Mouse (Mus musculus): Measurements from ENCODE around the gene Cox17. TPM values are rescaled to one million over a fixed set of nuclear protein-coding genes. Genes with fewer than 3 reads are reported as not detected.
"Not testable (repeated sequence)": the region's sequence is repeated elsewhere in the genome, so short reads cannot be mapped to it uniquely, and the experiment has no call there.

The Cox17 gene
- total RNA-seq (2021): 474 and 521 TPM in 2 replicates
- long read RNA-seq, experiment 1, transcript Cox17-201 (3 exons, 444 nt): major isoform, 334 of 380 reads
- long read RNA-seq, experiment 1, transcript Cox17-204 (2 exons, 2,396 nt): minor isoform, 35 of 380 reads
- long read RNA-seq, experiment 1, partial matches to known transcripts: 1 of 380 reads
- long read RNA-seq, experiment 1, other reads (novel, unspliced or antisense): 10 of 380 reads
- long read RNA-seq, experiment 2, transcript Cox17-204 (2 exons, 2,396 nt): minor isoform, 57 of 535 reads
- long read RNA-seq, experiment 2, transcript Cox17-201 (3 exons, 444 nt): major isoform, 462 of 535 reads
- long read RNA-seq, experiment 2, partial matches to known transcripts: 1 of 535 reads
- long read RNA-seq, experiment 2, other reads (novel, unspliced or antisense): 15 of 535 reads

DNA sequence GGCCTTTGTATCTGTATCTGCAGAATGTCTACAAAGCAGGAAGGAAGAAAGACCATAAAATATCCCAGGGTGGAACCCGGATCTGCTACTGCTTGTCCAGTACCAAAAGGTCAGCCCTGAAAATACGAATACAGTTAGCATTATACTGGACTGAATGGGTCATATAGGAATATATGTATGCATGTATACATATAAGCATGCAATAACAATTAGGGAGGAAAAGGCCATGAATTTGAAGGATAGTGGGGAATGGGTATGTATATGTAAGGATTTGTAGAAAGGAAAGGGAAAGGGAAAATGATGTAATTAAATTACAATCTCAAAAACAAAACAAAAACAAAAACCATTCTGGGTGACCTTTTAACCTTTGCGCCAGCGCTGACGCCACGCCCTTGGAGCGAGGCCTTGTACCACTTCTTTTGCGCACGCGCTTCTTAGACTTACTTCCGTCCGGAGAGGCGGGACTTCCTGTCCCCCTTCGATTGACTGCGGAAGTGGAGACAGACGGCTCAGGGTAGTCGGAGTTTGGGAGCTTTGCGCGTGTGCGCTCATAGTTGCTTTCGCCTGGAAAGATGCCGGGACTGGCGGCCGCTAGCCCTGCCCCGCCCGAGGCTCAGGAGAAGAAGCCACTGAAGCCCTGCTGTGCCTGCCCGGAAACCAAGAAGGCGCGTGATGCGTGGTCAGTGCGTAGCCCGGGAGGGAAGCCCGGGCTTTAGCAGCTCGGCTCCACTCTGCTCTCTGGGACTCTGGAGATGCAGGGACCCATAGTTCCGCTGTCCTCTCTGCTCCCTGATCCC is at the start of gene Cox17, which contains the start of gene Gm21987:
Gene Cox17 (plus strand): TSS at position 463 of the 797 bp plus-strand sequence.
Gene Gm21987 (plus strand): TSS at position 512 of the 797 bp plus-strand sequence.
- DNase-seq: peak; percentile 96

DNA sequence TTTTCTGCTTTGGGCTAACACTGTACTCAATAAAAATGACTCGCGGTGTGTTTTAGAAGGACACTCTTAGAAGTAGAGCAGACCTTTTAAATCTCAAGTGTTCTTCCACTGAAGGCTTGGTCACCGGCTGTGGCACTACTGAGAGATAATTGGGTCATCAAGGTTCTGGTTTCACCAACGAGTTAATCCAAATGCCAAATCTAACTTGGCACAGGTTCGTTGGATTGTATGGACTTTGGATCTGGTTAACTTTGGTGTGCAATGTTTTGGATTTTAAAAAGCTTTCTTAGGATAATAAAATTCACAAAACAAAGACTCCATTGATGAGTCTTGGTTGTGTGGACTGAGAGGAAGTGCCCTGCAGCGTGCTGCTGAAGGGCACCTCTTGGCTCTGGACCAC is 48.4 kb upstream of the Cox17 start:
- DNase-seq: no peak

DNA sequence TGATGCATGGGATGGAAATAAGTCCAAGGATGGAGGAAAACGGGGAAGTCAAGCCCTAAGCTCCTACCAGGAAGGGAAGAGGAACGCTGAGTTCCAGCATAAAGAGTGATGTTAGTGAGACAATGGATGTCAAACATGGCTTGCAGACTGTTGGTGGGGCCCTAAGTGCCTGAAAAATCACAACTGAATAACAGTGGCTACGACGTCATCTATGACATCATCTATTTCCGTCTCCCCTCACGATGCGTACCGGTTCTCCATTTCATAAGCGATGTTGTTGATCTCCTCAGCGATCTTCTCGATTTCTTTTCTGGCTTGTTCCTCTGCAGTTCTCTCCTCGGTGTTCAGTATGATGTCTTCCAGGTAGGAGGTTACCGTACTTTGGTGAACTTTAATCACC is 44.4 kb upstream of the Cox17 start:
- no peak for DNase-seq

DNA sequence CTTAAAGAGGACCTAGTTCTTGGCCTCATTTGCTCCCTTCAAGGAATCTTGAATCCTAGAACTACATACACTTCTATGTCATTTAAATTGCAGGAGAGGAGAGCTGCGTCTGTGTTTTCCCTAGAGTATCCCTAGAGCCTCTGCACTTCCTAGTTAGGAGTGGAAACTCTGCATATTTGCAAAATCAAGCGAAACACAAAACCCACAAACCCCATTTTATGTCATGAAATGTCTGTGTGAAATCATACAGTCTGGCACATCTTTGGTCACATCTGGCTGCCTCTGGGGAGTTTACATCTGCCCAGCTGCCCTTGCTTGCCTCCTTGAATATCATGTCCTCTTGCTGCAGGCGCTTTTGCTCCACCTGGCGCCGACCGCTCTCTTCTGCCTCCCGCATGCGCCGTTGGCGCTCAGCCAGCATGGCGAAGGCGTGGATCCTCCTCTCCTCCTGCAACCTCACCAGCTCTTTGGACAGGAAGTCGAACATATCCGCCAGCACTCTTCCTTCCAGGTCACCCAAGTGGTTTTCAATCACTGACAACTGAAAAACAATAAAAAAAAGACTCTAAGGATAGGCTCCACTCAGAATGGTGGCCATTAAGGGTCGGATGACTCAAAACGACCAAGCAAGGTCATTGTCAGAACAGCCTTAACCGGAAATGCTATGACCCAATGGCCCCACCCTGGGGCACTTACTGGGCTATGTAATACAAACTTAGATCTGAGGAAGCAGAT is 42.2 kb upstream of the Cox17 start:
- DNase-seq: peak; percentile 76

DNA sequence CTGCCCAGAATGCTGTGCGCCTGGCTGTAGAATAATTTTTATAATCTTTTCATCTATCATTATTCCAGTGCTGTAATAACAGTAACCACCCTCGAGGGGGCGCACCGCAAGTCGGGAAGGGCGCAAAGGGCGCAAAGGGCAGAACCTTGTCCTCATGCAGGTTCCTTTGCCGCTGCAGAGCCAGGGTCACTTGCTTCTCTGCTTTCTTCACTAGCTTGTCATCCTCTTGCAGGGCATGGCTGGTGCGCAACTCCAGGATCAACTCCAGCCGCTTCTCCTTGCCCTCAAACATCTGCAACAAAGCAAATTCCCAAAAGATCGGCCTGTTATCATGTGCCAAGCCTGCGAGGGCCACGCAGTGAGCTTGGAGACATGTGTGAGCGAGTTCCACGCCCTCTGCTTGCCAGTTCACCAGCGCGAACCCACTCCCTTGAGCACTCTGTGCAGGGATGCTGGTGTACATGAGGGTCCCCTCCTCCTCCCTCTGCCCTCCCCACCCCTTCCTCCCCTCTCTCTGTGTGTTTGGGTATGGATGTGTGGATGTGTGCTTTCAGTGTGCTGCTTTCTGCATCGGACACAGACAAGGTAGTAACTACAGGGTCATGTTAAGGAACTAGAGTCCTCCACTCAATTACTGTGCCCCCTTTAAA is 40.1 kb upstream of the Cox17 start:
- DNase-seq: peak; percentile 59

DNA sequence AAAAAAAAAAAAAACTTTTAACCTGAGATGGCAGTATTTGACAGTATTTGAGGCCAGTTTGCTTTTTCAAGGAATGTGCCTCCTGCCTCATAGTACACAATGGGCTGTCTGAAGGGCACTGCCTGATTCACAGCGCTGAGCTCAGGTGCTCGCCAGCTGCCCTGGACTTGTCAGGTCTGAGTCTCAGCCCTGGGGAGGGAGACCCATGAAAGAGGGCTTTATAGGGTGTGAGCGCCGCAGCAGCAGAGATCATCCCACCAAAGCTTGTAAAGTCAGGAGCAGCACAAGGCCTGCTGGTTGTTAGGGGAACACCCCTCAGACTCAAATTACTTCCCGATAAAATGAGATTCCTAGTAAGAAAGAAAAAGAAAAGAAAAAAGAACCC is 39.6 kb upstream of the Cox17 start:
- DNase-seq: no peak

DNA sequence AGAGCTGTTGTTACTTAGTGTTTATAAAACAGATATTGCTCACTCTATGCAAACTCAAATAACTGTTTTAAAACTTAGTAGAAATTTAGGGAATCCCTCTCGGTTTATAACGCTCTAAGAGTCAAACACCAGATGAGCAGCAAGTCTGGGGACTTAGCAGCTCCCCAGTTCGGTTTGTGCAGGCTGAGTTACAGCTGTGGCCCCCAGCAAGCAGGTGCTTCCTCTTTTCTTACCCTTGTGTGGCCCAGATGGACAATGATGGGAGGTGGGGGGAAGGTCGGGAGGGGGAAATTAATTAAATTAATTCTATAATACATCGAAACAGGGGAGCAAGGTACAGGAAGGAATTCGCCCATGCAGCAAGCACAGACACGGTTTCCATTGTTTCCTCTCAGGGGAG is 39.1 kb upstream of the Cox17 start:
- DNase-seq: no peak

DNA sequence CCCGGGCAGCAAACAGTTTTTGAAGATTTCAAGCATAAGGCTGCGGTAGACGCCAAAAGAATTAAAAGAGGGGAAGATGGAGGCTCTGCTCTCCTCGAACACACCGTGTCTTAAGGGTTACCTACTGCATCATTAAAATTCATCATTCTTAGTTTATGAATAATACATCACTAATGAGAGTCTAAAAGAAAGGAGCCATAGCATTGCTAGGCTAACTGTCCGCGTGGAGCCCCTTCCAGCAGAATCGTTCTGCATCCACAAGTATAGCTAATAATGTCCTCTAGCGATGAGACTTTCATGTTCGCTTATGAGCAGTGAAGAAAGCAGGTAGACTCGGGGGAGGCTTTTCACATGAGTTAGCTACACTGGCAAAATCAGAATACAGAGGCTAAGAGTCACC is 38.6 kb upstream of the Cox17 start:
- DNase-seq: no peak

DNA sequence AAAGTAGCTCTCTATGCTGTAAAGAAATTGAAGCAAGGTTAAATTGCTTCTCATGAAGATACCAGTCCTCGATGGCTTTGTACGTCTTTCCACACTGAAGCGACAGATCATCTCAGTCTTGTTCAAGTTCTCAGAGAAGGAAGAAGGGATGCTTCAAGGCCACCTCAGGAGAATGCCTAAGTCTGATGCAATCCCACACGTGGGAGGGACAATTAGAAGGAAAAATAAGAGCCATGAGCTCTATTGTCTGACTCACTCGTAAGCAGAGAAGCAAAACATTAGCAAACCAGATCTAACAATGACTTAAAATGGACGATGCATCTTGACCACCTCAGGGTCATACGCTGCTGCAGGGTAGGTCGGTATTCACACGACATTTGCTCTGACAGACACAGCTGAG is 28.3 kb upstream of the Cox17 start:
- DNase-seq: no peak

DNA sequence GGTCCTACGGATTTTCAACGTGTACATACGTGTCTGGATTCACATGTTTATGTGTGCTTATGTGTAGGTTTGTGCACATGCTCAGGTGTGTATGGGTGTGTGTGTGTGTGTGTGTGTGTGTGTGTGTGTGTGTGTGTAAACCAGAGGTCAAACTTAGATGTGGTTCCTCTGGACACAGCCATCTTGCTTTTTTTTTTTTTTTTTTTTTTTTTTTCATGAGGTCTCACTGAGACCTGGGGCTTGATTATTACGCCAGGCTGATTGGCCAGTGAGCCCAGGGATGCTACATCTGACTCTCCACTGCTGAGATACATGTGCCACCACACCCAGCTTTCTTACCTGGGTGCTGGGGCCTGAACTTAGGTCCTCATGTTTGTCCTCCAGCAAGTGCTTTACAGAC is 27.7 kb upstream of the Cox17 start:
- no peak for DNase-seq

DNA sequence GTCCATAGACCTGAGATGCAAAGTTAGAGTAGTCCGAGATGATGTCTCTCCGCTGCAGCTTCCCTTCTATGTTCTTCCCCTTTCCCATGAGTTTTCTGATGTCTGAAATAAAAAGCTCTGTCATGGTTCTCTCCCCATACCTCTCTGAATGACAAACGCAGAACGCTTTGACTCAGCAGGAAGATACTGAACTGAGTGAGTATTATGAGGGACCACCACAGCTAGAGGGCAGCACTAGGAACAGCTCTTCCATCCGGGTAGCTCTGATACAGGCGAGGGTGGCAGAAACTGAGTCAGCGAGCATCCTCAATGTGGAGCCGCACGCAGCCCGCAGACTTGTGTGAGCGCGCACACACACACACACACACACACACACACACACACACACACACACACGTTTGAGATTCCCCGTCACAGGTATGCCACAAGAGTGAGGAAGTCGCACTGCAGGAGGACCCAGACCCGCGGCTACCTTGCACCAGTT is 25.3 kb upstream of the Cox17 start:
- peak; percentile 57 for DNase-seq

DNA sequence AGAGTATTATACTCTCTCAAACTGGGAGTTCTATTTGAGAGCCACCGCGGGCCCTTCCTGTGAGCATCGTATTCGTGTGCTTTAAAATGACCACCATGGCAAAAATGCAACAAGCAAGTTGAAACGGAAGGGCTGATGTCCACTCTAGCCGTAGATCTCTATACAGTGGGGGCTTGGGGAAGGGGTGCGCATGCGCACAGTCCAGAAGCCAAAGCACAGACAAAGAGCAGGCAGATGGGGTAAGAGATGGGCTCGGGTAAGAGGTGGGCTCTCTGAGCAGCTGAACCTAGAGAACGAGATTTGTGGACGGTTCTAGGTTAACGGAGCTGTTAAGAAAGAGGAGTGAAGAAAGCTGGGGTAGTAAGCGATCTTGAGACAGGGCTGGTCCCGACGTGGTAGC is 22.5 kb upstream of the Cox17 start:
- no peak for DNase-seq

DNA sequence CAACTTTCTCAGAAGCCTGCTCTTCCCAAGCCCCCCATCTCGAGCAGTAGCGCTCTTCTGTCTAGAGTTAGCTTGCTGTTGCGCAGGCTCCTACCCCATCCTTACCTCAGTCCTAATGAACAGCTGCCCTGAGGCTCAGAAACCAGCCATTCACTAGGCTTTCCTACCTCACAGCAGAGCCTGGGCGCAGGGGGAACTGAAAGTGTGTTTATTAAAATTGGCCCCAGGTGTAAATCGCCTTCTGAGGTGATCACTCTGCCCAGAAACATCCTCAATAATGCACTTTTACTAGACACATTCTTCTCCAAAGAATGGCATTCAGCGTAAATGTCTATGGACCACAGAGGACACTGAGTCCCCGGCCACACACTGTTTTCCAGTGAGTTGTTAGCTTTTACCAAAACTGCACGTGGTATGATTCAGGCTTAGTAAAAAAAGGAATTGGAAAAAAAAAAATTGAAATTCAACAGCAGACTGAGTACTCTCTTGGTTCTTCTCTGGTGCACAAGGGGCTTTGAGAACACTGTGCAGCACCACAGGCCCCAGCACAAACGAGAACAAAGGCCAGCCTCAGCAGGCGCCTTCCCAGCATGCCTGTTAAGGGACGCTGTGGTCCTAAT is 19.9 kb upstream of the Cox17 start:
- no peak for DNase-seq

DNA sequence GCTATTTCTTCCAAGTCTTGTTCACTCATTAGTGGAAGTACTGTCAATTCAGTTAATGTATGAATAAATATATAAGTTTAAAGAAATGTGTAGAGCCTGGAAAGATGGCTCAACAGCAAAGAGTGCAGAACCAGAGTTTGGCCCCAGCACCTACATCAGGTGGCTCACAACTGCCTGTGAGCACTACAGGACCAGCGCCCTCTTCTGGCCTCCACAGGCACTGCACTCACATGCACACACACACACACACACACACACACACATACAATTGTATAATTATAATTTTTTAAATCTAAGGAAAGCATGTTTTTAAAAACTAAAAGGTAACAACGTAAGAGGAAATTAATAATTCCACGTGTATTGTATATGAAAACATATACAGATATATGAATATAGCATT is 17.5 kb upstream of the Cox17 start:
- no peak for DNase-seq

DNA sequence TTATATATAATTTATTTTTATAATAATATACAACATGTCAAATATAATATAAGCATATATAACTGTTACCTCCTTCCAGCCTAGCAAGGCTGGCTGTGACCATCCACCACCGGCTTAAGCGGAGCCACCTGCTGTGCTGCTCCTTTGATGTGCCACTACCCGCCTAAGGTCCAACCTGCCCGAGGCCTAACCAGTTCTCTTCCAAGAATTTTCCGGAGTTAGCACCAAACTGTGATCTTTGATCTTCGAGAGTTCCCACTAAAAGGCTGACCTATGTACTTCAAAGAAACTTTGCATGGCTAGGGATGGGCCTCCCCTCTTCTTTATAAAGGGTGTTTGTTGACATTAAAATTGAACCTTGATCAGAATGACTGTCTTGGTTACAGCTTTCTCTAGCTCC is 12.4 kb upstream of the Cox17 start:
- DNase-seq: no peak

DNA sequence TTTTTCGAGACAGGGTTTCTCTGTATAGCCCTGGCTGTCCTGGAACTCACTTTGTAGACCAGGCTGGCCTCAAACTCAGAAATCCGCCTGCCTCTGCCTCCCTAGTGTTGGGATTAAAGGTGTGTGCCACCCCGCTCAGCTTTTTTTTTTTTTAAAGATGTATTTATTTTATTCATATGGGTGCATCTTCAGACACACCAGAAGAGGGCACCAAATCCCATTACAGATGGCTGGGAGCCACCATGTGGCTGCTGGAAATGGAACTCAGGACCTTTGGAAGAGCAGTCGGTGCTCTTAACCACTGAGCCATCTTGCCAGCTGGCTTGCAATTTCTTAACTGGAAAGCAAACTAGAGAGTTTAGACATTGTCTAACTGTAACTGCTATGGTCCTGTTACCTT is 8.7 kb upstream of the Cox17 start:
- not testable (repeated sequence) for DNase-seq

DNA sequence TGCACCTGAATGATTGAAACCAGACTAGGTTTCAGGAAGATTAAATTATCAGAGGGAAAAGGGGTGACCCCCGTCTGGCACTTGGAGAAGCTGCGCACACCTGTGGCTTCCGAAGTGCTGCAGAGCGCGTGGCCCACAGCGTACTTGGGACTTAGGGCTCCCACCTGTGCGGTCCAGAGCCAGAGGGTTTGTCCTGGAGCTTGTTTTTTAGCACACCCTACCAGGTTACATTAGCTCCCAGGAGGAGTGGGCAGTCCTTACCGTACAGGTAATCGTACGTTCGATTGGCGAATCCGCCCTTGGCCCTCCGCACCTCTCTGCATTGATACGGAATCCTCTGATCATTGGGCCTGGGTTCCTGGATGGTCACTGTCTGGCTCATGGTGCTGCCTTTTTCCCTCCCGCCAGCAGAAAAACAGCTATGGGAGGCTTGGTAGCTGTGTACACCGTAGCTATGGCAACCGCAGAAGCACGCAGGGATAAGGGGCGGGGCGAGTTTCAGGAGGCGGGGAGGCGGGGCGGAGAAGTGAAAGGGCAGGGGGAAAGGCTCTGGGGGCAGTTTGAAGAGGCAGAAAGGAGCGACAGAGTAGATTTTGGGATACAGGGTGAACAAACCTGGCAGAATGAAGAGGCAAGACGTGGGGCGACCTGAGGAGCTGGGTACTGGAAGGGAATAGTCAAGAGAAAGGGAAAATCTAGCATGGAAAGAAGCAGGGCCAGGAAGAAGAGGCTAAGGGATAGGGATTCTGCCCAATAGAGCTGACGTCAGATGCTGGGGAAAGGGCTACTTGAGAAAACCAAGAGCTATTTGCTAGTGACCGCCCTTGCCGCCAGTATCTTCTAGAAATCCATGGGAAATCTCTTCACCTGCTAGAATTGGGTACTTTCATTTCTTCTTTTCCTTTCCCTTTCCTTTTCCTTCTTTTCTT is 5.1 kb upstream of the Cox17 start, which contains the start of gene Maats1:
Gene Maats1 (minus strand): TSS at position 748 of the 929 bp plus-strand sequence.
- peak; percentile 91 for DNase-seq

DNA sequence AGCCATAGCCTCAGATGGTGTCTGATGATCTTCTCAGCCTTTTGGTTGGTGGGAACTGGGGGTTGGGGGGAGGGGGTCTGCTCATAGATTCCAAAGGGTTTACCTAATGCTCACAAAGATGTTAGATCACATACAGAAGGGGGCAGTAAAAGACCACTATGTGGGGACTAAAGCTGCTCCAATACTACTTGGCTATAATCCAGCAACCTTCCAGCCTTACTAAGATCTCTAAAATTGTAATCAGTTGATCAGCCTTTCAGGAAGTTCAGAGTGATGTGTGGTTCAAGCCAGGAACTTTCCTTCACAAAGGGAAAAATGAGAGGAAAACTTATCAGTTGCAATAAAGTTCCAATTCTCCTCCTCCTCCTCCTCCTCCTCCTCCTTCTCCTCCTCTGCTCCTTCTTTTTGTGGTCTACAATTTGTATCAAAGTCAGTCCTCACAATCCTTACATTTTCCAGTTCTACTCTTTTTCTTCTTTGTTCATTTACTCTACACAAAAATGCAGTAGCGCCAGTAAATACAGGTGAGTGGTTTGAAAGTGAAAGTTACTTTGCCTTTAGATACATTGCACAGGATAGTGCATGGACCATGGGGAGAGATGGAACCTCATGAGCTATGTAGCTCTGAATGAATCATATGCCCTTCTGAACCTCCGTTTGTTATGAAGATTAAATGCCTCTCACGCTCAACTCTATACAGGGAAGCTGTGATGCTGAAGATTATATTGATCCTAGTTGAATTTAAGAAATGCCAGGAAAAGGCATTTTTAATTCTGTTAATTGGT is 1.7 kb upstream of the Cox17 start:
- no peak for DNase-seq

DNA sequence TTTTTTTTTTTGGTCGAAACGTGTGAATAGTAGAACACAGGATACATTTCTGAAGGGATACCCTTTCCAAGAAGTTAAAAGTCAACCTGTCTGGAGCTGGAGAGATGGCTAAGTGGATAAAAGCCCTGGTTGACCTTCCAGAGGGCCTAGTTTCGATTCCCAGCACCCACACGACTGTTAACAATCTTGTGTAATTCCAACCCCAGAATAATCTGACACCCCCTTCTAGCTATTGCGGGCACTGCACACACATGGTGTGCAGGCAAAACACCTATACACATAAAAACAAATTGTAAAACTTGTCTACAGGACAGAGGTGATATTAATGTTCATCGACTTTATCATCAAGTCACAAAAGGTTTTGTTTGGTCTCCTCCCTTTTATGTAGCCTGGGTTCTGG is 797 bp downstream of the Cox17 start:
- DNase-seq: no peak

Measured in adrenal gland, postnatal 14 days (tissue).